Mouse (Mus musculus) MN1 (cell line): ENCODE measurements around the gene Nup98.

ENCODE experiments used
- DNase-seq: peaks from one replicate; pipeline ENCODE4 v3.0.0-alpha.2; 2016; ENCODE audit warnings: low spot score

The Nup98 gene

GRCm38 (mm10) chr7:102229814-102230213 is 19.8 kb upstream of the Nup98 start:
- DNase-seq: no peak

DNA sequence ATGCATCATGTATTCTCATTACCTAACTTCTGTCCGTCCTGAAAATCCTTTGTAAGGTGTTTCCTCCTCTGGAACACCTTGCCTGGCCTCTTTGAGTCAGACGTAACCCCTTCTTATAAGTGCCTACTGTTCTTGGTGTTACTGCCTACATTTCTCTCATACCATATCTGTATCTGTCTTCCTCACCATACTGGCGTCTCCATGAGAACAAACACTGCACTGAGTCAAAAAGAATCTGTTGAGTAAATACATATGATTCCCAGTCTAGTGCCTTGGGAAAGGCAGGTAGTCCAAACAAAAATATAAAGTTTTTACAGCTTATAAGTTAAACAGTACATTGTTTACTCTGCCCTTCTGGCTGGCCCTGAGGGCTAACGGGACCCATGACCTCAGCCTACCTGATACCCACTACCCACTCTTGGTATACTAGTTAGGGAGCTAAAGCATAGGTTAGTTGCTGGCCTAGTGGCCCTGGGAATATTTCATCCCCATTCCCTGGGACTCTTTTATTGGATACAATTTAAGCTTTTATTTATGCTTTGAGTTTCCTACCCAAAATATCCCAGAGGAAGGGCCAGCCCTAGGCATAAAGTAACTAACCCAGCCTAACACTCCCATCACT is 18.2 kb upstream of the Nup98 start:
- no peak for DNase-seq

DNA sequence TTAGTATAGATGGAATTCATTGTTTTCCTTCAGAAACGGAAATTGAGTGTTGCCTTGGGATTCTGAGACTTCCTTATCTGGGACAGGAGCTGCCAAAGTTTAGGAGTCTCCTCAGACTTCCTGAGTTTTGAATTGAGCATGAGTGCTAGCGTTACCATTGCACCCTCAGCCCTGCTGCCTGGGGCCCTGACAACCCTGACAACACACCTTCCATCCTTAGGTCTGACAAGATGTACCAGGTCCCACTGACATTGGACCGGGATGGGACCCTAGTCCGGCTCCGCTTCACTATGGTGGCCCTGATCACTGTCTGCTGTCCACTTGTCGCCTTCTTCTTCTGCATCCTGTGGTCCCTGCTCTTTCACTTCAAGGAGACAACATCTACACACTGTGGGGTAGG is 16.1 kb upstream of the Nup98 start:
- no peak for DNase-seq

DNA sequence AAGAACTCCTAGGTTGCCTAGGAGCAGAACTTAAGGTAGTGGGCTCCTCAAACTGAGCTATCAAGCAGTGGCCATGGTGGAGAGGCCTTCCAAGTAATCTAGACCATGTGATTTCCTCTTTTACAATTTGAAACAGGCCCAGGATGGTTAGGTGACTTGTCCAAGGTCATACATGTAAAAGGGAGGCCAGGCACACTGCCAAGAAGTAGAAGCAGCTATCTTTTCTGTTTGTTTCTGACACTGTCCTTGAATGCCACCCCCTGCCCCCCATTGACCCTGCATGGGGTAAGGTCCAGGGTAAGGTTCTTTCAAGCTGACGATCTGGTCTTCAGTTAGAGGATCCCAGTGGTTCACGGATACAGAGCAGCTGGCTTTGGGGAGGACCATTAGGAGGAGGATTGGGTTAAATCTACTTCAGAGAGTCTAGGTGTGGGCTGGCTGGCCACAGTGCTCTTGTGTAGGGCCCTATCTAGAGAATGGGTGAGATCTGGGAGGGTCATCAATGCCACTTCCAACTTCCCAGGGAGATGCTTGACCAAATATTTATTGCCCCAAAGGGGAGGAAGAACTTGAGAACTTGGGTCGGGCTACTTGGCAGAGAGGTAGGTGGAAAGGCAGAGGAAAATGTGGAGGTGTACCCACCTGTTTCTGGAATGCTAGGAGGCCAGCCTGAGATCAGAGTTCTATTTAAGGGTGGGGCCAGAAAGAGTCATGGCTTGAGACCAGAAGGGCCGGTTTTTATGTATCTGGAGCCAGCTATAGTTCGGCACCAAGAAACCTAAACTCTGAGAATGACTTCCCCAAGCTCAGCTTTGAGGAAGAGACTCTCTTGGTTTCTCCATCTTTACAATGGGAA is 14.1 kb upstream of the Nup98 start:
- DNase-seq: no peak

DNA sequence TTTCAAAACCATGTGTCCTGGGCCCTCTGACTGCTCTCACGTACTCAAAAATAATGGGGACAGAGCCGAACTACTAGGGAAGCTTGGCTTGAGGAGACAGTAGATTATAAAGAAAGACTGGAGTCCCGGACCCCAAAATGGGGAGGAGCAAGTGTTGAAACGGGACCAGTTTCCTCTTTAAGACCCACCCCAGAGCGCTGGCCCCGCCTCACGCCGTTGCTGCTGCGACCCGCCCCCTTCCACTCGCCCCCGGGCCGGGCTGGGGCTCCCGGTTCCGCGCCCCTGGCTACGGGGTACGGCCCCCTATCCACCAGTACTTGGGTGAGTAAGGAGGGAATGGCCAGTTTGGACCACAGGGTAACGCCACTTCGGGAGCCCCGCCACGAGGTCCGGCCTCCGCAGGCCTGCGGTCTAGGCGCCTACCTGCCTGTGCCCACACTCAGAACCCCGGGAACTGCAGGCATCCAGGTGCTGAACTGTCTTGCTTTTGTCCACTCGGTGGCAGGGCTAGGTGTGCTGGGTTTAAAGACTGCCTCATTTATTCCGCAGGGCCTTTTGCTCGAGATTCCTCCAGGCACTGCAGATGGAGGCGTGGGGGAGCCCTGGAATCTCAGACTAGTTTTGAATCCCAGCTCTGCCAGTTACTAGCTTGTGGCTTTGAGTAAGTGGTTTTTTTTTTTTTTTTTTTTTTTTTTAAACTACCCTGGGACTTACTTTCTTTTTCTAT is 13.0 kb upstream of the Nup98 start:
- DNase-seq: no peak

GRCm38 (mm10) chr7:102222336-102222735 is 12.4 kb upstream of the Nup98 start:
- peak; percentile 65 for DNase-seq

DNA sequence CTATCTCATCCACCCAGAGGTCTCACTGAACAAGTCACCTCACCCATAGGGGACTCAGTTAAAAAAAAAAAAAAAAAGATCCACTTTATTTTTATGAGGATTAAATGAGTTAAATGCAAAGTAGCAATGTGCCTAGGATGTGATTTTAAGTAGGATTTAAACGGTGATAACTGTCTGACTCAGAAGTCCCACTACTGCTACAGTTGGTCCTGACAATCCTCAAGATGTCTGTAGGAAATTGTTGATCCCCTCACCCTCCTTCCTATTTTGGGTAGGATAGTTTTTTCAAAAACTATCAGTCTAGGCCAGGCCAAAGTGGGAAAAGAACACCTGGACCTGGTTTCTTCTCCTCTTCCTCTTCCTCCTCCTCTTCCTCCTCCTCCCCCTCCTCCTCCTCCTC is 11.9 kb upstream of the Nup98 start:
- DNase-seq: no peak

- DNase-seq: peak; percentile 14
These were observed 1.1 kb upstream of the Nup98 start for GRCm38 (mm10) chr7:102211071-102211470.

DNA sequence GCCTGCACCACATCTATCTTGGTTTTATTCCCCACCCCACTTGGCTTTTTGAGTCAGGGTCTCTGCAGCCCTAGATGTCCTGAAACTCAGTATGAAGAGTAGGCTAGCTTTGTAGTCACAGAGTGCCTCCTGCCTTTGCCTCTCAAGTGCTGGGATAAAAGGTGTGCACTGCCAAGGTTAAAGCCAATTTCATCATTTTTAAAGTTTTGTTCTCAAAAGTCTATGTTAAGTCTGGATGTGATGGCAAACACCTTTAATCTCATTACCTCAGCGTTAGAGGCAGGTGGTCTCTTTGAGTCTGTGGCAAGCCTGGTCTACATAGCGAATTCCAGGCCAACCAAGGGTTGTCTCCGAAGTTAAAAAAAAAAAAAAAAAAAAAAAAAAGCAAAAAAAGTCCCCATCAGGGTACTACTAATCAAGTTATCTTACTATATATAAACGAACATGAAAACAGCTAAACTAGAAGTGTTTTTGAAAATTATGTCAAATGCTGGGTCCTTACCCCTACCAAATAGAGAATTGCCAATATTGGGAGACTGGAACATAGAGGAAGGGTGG is 1.1 kb downstream of the Nup98 start:
- peak; percentile 18 for DNase-seq

GRCm38 (mm10) chr7:102205646-102206045 is 4.3 kb downstream of the Nup98 start:
- no peak for DNase-seq

DNA sequence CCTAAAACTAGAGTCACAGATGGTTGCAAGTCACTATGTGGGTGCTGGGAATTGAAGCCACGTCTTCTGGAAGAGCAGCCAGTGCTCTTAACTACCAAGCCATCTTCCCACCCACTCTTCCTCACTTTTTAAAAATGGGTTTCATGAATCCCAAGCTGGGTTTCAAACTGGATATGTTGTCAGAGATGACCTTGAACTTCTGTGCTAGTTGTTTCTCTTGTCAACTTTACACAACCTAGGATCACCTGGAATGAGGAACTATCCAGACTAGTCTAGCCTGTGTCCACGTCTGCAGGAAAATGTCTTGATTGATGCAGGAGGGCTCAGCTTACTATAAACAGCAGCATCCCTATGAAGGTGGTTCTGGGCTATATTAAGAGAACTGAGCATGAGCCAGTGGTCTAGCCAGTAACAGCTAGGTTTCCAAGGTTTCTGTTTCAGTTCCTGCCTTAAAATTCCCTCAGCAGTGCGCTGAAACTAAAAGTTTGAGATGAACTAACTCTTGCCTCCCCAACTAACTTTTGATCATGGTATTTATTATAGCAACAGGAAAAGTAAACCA is 5.6 kb downstream of the Nup98 start:
- DNase-seq: no peak

GRCm38 (mm10) chr7:102200996-102201785 is 8.8 kb downstream of the Nup98 start:
- no peak for DNase-seq

DNA sequence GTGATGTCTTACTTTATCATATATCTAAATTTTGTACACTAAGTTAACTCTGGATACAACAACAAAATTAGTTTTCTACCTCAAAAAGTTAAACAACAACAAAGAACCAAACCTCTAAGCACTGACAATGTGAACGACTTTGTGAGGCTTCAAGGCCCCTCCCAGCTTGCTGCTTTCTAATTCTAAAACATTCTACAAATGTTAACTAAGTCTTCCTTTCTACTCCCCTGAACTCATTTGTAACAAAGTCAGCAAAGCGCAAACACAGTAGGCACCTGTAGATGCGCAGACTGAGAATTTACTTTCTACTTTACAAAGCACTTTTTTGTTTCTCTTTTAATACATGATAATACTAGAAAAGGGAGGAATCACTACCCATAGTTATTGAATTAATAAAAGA is 9.4 kb downstream of the Nup98 start:
- DNase-seq: no peak

DNA sequence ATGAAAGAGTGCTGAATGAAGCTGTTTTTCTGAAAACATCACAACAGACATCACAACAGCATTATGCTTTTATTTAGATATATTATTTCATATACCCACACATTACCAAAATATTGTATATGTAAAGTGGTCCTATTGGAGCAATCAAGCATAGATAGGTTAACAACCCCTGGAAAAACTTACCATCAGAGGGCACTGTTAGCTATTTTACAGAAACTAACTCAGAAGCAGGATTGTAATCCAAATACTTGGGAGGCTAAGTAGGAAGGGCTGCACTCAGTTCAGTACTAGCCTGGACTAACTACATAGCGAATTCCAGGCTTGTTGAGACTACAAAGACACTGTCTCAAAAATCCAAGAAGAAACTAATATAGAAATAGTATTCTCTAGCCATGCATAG is 17.6 kb downstream of the Nup98 start:
- no peak for DNase-seq

DNA sequence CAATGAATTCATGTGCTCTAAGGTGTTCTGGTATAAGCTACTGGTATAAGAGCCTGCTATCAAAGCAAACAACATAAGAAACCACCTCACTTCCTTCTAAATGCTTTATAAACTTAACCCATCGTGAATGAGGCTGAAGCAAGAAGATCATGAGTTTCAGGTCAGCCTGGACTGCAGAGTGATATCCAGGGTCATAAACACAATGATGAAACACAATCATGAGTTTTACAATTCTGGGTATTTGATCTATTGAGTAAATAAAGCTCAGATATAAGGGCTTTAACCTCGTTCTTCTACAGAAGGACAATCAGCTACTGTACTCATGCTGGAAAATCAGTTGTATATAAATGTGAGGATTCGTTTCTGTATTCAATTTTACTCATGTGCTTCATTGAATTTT is 26.1 kb downstream of the Nup98 start:
- DNase-seq: no peak

GRCm38 (mm10) chr7:102170300-102170699 is 39.7 kb downstream of the Nup98 start:
- no peak for DNase-seq

DNA sequence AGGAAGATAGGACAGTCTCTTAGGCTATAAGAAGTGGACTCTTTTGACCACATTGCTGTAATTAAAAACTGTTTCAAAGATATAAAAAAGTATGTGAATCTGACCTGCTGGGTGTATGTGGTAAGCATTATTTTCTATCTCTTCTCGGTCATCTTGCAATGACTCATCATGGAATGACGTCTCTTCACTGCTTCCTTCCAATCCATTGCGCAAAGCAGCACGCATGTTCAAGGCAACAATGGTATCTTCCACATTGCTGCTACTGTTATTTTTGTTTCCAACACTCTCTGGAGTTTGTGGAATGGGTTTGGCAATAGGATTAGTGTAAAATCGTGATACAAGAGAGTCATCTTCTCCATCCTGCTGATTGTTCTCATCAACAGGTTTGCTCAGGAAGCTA is 56.3 kb downstream of the Nup98 start:
- DNase-seq: no peak

DNA sequence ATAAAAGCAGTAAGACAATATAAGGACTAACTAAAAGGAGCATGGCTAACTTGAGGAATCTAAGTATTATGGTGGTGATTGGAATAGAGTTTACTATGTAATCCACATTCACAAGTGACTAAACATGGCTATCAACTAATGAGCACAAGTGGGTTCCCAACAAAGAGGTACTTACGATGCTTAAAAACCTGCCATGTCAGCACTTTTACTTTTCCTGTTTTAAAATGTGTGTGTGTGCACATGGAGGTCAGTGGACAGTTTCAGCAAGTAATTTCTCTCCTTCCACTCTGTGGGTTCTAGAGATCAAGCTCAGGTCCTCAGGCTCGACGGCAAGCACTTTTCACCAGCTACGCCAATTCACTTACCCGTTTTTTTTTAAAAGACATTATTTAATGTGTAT is 72.1 kb downstream of the Nup98 start:
- no peak for DNase-seq

DNA sequence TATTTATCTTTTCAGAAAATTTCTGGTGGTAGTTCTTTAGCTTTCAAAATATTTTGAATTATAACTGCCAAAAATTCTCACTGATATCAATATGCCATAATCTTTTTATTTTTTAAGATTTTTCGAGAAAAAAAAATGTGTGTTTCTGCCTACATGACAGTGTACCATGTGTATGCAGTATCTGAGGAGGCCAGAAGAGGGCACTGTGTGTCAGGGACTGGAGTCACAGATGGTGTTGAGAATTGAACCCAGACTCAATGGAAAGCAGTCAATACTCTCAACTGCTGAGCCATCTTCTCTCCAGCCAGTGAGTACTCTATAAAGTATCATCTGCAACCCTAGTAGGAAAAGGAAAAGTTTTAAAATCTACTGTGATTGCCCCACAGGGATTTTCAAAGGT is 72.5 kb downstream of the Nup98 start:
- no peak for DNase-seq

DNA sequence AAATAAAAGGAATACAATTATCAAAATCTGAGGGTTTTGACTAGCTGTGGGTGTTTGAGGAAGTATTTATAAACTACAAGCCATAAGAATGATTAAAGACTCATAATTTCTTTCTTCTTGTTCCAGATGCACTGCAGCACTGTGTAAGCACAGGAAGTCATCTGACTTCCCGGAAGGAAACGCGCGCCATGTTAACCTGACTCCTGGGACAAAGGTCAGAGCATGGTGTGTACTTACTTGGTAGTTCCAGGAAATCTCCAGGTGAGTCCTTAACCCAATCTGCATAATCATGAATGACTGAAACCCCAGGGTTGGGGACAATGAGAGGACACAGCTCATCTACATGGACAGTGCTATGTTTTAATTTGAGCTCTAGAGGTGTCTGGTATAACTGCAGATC is 77.6 kb downstream of the Nup98 start:
- no peak for DNase-seq

GRCm38 (mm10) chr7:102120326-102120725 is 89.7 kb downstream of the Nup98 start:
- no peak for DNase-seq

DNA sequence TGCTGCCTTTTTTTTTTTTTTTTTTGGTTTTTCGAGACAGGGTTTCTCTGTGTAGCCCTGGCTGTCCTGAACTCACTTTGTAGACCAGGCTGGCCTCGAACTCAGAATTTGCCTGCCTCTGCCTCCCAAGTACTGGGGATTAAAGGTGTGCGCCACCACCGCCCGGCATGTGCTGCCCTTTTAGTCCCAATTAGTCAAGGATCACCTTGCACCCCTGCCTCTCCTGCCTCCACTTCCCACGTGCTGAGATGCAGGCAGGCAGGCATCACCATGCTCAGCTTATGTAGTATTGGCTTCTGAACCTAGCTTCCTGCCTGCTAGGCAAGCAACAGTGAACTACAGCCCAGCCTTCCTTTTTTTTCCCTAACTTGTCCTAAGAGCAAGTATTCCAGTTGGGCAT is 92.6 kb downstream of the Nup98 start:
- DNase-seq: no peak
